ENCODE assay signal across 8 mouse cellular contexts in genomic region chr1:160791381-160792155, GRCm38 (mm10). TPM values are rescaled to one million over a fixed set of nuclear protein-coding genes. Genes with fewer than 3 reads are reported as not detected.
DNase-seq lines count a peak whose midpoint lies in the region; ATAC-seq and TF ChIP-seq lines count a peak whose summit lies in the region.

No protein-coding gene starts in this region.

- H3ac ChIP-seq in C2C12 (ENCODE audit: control insufficient read depth, insufficient read length, low read depth): peak overlapping the region; percentile 88

- DNase-seq in gastrocnemius, adult 2 months: peak; percentile 66
- DNase-seq in gastrocnemius, postnatal 4 days (ENCODE audit: low spot score in 2 of 2): no peak
- DNase-seq in embryonic facial prominence, embryonic 14.5 days (ENCODE audit: low spot score): no peak
- DNase-seq in heart, postnatal 36 days: peak; percentile 54 to 56
- DNase-seq in right cerebral cortex, postnatal 4 days: no peak

- intact Hi-C loops in gastrocnemius, adult 2 months (cut with DNase I): loop anchor here (2.0 to 5.0 kb wide), 2 partner anchors 143 to 246 kb away; no protein-coding TSS in a partner anchor
- intact Hi-C loops in heart, postnatal 36 days (cut with DNase I): loop anchor here (2.0 to 5.0 kb wide), 4 partner anchors 49 to 243 kb away; partner anchors contain the start of genes Rc3h1 and Zbtb37

- no peaks in the 10 kb centered on the region for H3K36me3 ChIP-seq in C2C12 (ENCODE audit: control insufficient read depth, insufficient read depth)
- no peaks in the 10 kb centered on the region for H3K36me3 ChIP-seq in embryonic facial prominence, embryonic 14.5 days (ENCODE audit: control insufficient read depth, insufficient read depth, low read length)
- no peaks in the 10 kb centered on the region for H3K36me3 ChIP-seq in lung, embryonic 16.5 days (ENCODE audit: control insufficient read depth, insufficient read depth, low read length)
- no peaks in the 10 kb centered on the region for H3K36me3 ChIP-seq in small intestine, adult 2 months (ENCODE audit: control insufficient read depth, insufficient read depth, low read length)

- no peak for TF ChIP-seq CTCF in gastrocnemius, adult 2 months (IDR thresholded peaks at IDR 0.05)
- TF ChIP-seq CTCF in C2C12 (IDR thresholded peaks at IDR 0.05; ENCODE audit: control insufficient read depth, insufficient read depth, insufficient read length): no peak
- TF ChIP-seq CTCF in small intestine, adult 2 months (IDR thresholded peaks at IDR 0.05; ENCODE audit: extremely low read depth, insufficient read length, insufficient replicate concordance, low read depth, low read length): no peak

- peaks cover 21% of the 10 kb centered on the region for H3K79me2 ChIP-seq in C2C12 (ENCODE audit: control insufficient read depth, insufficient read depth)

- H3K27ac ChIP-seq in gastrocnemius, adult 2 months: peak overlapping the region; percentile 89
- H3K27ac ChIP-seq in embryonic facial prominence, embryonic 14.5 days (replicated peaks; ENCODE audit: low read depth, low read length): no peak overlapping the region
- no peak overlapping the region for H3K27ac ChIP-seq in lung, embryonic 16.5 days (ENCODE audit: low read length)
- H3K27ac ChIP-seq in small intestine, adult 2 months (ENCODE audit: insufficient read depth, low read depth, low read length): peak overlapping the region; percentile 57

- H3K4me3 ChIP-seq in gastrocnemius, adult 2 months: peak overlapping the region; percentile 85
- peak overlapping the region; percentile 72 for H3K4me3 ChIP-seq in C2C12 (ENCODE audit: insufficient read depth, poor library complexity, severe bottlenecking)
- H3K4me3 ChIP-seq in embryonic facial prominence, embryonic 14.5 days (ENCODE audit: low read depth, low read length): peak overlapping the region; percentile 89
- H3K4me3 ChIP-seq in lung, embryonic 16.5 days (ENCODE audit: low read length): peak overlapping the region; percentile 92
- H3K4me3 ChIP-seq in small intestine, adult 2 months (ENCODE audit: low read depth, low read length): peak overlapping the region; percentile 99

- peaks cover 10% of the 10 kb centered on the region for H3K79me3 ChIP-seq in C2C12 (ENCODE audit: low read depth)

- H3K4me1 ChIP-seq in embryonic facial prominence, embryonic 14.5 days (ENCODE audit: control insufficient read depth, insufficient read depth, low read length): peaks cover 11% of the 10 kb centered on the region
- peaks cover 5% of the 10 kb centered on the region for H3K4me1 ChIP-seq in lung, embryonic 16.5 days (replicated peaks; ENCODE audit: control insufficient read depth, insufficient read depth, low read length)
- peaks cover 10% of the 10 kb centered on the region for H3K4me1 ChIP-seq in small intestine, adult 2 months (ENCODE audit: control insufficient read depth, insufficient read depth, insufficient read length, low read length)

- no peak for TF ChIP-seq POLR2A in small intestine, adult 2 months (IDR thresholded peaks at IDR 0.05; ENCODE audit: low read depth, low read length)

- WGBS in embryonic facial prominence, embryonic 14.5 days: 8% methylated on average over 20 of the region's 20 CpGs
- WGBS in lung, embryonic 16.5 days: 3% methylated on average over 20 of the region's 20 CpGs
- 2% methylated on average over 20 of the region's 20 CpGs for WGBS in small intestine, adult 2 months

- peak overlapping the region; percentile 93 for H3K9ac ChIP-seq in embryonic facial prominence, embryonic 14.5 days (ENCODE audit: low read depth, low read length)
- H3K9ac ChIP-seq in lung, embryonic 16.5 days (ENCODE audit: low read length): peak overlapping the region; percentile 93

- no peaks in the 10 kb centered on the region for H3K27me3 ChIP-seq in C2C12 (ENCODE audit: control insufficient read depth, insufficient read depth, insufficient read length)
- no peaks in the 10 kb centered on the region for H3K27me3 ChIP-seq in embryonic facial prominence, embryonic 14.5 days (replicated peaks; ENCODE audit: control insufficient read depth, insufficient read depth, low read length)
- H3K27me3 ChIP-seq in lung, embryonic 16.5 days (ENCODE audit: control insufficient read depth, insufficient read depth, low read depth, low read length): no peaks in the 10 kb centered on the region
- no peaks in the 10 kb centered on the region for H3K27me3 ChIP-seq in small intestine, adult 2 months (ENCODE audit: control insufficient read depth, insufficient read depth, low read length)

- no peaks in the 10 kb centered on the region for H3K9me3 ChIP-seq in embryonic facial prominence, embryonic 14.5 days (ENCODE audit: control insufficient read depth, low read length)
- no peaks in the 10 kb centered on the region for H3K9me3 ChIP-seq in lung, embryonic 16.5 days (ENCODE audit: control insufficient read depth, low read length)

- peak; percentile 15 for ATAC-seq in embryonic facial prominence, embryonic 14.5 days (ENCODE audit: low read depth)
- ATAC-seq in lung, embryonic 16.5 days (ENCODE audit: low read depth): peak; percentile 11; the same call in 1 of the 2 replicates

- H3K4me2 ChIP-seq in embryonic facial prominence, embryonic 14.5 days (ENCODE audit: low read depth, low read length): peak overlapping the region; percentile 97
- H3K4me2 ChIP-seq in lung, embryonic 16.5 days (ENCODE audit: low read depth, low read length): peak overlapping the region; percentile 89

TF ChIP-seq in C2C12, 6 proteins besides CTCF, POLR2A, EP300 and RAD21:
- TF ChIP-seq FOSL1 (IDR thresholded peaks at IDR 0.05; ENCODE audit: insufficient read depth, low read length, poor library complexity, severe bottlenecking) (no peak), MAX (IDR thresholded peaks at IDR 0.05) (no peak), MYOD1 (IDR thresholded peaks at IDR 0.05; ENCODE audit: control insufficient read depth, insufficient read length, low read depth) (no peak), USF1 (IDR thresholded peaks at IDR 0.05; ENCODE audit: low read depth) (no peak), MYOG (IDR thresholded peaks at IDR 0.05; ENCODE audit: control insufficient read depth, extremely low read depth, insufficient read length) (no peak), CEBPB (IDR thresholded peaks at IDR 0.05; ENCODE audit: low read depth) (no peak)

RNA-seq across cellular contexts. Expression of gene Rabgap1l, which starts 1.4 kb away (rescaled TPM):
- 10 to 100 TPM in 1 of 2 experiments, 1 to 10 TPM in 1; 7.7 to 15.3 TPM for total RNA-seq in gastrocnemius, adult 2 months (2021)
- total RNA-seq in gastrocnemius, postnatal 4 days (2021): 10 to 100 TPM; 19.4 to 21.9 TPM
- 3.2 TPM for polyA plus RNA-seq in C2C12 (2012; fragmentation: generic; extraction: Trizol)
- polyA plus RNA-seq in embryonic facial prominence, embryonic 14.5 days (2014; fragmentation: Nextera tagmentation; extraction: Ambion mirVana): 16.3 and 18.9 TPM in 2 replicates
- total RNA-seq in heart, postnatal 36 days (2021): 10 to 100 TPM; 80.3 to 83.6 TPM
- polyA plus RNA-seq in lung, embryonic 16.5 days (2015; fragmentation: Nextera tagmentation; extraction: Ambion mirVana): 28.2 and 29.9 TPM in 2 replicates
- polyA plus RNA-seq in small intestine, adult 2 months (2012; rRNA removed): 3.5 and 4.9 TPM in 2 replicates

Comparison
In these comparisons a context has a peak if more than half of its experiments do, and no peak if none do; other contexts are left out.
1. DNase-seq: peak in gastrocnemius, adult 2 months (single experiment) and heart, postnatal 36 days (2 of 2); none in gastrocnemius, postnatal 4 days (0 of 2), embryonic facial prominence, embryonic 14.5 days (single experiment) and right cerebral cortex, postnatal 4 days (single experiment).
2. H3K27ac ChIP-seq: peak in gastrocnemius, adult 2 months (single experiment) and small intestine, adult 2 months (single experiment); none in embryonic facial prominence, embryonic 14.5 days (single experiment) and lung, embryonic 16.5 days (single experiment).
3. Peak in every context shown above with its lines, with median percentiles within 50 percentile points of each other: H3K4me3 ChIP-seq.